Mouse (Mus musculus) cerebellum, adult 9-11 months (tissue): ENCODE measurements around the gene Apoc1.

Experiments used
- DNase-seq: peaks from one replicate; pipeline ENCODE4 v3.0.0; 2022

The Apoc1 gene

DNA sequence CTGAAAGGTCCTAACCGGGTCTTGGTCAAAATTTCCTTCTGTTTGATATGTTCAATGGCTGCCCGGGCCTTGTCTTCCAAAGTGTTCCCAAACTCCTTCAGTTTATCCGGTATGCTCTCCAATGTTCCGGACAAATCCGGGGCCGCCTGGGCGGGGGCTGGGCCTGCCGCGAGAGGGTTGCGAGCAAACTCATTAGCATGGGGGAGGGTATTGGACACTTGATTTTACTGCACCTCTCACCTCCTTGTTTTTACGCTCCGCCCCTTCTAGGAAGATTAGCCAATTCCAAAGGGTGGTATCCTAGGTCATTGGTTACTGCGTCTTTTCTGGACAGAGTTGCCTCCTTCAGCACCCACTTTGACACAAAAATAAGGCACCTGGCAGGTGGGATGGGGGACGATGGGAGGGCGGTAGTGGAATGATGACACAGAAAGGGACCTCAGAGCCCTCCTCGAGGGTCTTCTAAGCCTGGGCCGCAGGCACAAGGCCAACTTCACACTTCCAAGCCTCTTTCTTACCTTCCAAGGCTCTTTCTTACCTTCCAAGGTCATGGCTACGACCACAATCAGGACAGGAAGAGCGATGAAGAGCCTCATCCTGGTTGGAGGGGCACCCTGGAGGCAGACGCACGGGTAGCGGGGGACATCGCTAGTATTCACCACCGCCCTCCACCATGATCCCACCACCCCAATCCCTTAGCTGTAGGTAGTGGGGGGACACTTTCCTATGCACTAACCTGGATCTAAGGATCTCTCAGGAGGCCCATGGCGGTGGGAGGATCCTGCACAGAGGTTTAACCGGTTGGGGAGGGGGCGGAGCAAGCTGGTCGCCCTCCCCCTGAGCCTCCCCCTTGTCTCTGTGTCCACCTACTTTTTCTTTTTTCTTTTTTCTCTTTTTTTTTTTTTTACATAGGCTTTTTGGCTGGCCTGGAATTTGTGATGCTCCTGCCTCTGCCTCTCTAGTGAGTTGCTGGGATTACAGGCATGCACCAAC is at the start of gene Apoc1:
Gene Apoc1 (minus strand): TSS at position 788 of the 993 bp plus-strand sequence.
- no peak for DNase-seq

GRCm38 (mm10) chr7:19741329-19742031 is 49.0 kb upstream of the Apoc1 start:
- DNase-seq, result no peak

DNA sequence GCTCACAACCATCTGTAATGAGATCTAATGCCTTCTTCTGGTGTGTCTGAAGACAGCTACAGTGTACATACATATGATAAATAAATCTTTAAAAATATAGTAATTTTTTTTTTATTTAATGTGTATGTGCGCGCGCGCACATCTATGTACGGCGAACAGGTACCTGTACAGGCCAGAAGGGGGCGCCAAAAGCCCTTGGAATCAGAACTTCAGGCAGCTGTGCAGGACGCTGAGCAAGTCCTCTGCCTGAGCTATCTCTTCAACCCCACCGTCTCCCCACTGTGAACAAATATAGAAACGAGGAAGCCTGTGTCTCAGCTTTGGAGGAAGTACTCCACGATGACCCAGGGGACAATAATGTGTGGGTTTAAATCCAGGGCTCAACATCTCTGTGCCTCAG is 47.8 kb upstream of the Apoc1 start:
- no peak for DNase-seq

- no peak for DNase-seq
Measured at GRCm38 (mm10) chr7:19738771-19739170, 46.3 kb upstream of the Apoc1 start.

DNA sequence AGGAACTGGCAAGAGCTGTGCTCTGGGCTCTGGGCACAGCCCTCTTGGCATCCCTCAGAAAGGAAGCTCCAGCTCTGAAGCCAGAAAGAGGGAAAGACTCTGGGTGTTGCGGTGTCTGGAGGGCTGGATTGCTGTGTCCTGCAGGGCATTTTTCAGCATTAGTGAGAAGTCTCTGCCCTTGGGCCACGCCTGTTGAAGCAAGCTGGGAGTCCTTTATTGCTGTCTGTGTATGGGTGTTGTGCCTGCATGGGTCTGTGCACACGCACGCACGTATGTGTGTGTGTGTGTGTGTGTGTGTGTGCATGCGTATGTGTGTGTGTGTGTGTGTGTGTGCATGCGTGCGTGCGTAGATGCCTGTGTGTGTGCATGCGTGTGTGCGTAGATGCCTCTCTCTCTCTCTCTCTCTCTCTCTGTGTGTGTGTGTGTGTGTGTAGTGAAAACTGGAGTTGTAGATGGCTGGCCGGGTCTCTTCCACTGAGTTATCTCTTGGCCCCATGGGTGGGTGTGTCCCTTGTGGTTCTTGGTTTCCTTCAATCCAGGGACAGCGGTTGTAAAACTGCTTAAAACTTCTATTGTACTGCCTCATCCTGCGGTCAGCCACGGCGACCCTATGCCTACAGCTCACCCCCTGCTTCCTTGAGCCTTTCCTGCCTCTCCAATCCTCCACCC is 44.1 kb upstream of the Apoc1 start:
- DNase-seq, result no peak

DNA sequence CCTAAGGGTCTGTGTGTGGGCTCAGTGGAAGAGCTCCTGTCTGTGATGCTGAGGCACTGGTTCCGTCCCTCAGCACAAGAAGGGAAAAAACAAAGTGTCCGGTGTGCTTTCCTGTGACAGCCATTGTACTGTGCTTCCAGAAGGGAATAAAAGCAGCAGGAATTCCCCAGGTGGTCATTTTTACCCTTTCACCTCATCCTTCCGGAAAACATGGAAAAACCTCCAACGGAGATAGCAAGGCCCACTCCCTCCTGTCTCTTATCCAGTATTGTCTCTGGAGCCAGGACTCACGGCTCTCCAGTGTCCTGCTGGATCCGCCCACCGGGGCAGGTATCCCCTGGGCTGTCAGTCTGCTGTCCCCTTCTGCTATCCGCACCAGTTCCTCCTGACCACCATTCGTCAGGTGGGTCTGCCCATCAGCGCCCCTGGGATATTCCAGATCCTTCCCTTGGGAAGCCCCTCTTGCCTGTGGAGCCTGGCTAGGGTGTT is 41.8 kb upstream of the Apoc1 start:
- DNase-seq, result no peak

GRCm38 (mm10) chr7:19726541-19726940 is 34.1 kb upstream of the Apoc1 start:
- DNase-seq, result no peak

- DNase-seq, result no peak
Measured at GRCm38 (mm10) chr7:19724167-19724566, 31.7 kb upstream of the Apoc1 start.

DNA sequence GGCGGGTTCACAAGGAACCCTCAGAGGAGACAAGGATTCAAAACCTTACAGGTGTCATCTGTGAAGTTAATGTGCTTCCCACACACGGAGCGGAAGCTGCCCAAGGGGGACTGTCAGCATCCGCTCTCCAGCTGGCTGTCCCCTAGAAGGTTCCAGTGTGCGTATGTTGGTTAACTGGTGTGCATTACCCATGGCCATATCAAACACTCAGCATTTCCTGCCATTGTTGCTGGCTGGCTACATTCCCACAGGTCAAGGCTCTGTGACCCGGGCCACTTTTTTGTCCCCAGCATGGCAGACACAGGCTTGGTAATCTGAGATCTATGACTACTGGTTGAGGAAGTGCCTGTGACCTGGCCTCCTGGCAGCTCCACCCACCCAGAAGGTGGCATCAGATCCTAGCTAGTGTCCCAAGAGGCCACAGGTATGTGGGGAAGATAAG is 30.3 kb upstream of the Apoc1 start:
- DNase-seq, result no peak

GRCm38 (mm10) chr7:19719200-19719599 is 26.7 kb upstream of the Apoc1 start:
- peak; percentile 44 for DNase-seq

DNA sequence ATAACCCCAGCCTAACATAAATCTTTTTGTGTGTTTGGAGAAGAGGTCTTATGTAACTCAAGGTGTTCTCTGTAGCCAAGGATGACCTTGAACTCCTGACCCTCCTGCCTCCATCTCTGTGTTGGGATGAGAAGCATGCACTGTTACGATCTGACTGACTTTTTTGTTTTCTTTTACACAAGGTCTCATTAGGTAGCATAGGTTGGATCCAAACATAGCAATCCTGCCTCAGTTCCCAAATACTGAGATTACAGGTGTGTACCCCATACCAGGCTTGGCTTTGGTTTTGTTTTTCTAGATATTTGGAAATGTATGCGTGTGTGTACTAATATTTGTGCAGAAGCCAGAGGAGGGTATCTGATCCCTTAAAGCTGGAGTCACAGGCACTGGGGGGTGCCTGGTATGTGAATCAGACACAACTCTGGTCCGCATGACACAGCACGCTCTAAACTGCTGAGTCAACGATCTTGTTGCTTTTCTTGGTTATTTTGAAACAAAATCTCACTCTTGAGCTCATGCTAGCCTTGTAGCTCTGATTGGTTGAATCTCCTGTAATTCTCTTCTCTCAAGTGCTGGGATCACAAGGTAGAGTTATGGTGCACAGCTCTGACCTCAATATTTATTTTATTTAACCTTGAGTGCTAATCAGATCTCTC is 26.0 kb upstream of the Apoc1 start:
- DNase-seq, result peak; percentile 29

GRCm38 (mm10) chr7:19717346-19717745 is 24.9 kb upstream of the Apoc1 start:
- peak; percentile 65 for DNase-seq

GRCm38 (mm10) chr7:19716822-19717221 is 24.4 kb upstream of the Apoc1 start:
- DNase-seq, result peak; percentile 73

DNA sequence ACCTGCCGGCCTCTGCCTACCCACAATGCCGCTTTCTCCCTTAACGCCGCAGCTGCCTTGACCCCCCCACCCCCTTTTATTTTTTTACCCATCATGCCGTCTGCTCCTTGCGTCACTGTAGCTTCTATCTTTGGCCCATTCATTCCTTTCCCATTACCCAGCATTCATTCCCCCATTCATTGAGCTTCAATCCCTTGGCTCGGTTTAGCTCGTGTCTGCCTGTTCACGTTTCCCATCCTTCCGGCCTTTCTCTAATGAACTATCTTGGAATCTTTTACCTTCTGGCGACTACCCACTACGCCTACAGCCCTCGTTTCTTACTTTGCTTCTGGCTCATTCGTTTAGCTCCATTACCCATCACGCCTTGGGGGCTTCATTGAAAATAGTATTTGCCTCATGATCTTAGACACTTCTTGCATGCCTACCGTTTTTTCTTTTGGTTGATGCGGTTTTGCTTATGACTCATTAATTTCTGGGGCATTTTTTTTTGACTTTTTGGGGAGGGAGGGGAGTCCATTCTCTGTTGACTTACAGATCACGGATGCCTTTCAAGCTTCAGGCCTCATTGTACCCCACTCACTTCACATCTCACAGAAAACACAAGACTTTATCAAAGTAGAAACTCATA is 23.7 kb upstream of the Apoc1 start:
- DNase-seq, result no peak

DNA sequence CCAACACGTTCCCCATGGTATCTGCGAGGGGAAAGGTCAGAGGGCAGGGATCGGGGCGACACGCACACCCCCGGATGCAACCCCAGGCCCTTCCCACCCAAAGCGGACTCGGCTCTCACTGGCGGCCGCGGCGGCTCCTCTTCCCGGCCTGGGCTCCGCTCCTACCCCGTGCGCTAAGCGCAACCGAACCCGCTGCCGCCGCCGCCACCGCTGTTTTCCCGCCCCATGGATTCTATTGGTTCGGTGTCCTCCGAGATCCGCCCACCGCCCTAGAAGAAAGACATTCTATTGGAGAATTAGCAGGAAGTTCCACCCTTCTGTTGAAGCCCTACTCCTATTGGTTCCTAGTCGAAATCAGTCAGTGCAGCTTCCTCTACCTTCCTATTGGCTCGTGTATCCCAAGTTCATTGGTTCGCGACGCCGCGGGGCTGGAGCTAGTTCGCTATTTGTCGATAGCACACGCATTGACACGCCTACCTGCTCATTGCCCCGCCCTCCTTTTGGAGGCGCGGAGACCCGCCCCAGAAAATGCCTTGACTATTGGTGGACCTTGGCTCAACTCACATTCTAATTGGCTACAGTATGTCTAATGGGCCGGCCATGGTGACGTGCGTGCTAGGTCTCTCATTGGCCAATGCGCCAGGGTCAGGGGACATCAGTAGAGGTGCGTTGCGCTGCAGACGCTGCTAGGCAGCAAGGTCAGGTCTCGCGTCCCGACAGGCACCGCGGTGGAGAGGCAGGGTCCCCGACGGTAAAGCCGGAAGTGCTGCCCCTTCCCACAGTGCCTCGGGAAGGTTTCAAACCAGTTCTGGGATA is 23.0 kb upstream of the Apoc1 start, which contains the start of gene Tomm40:
Gene Tomm40 (minus strand): TSS at position 200 of the 816 bp plus-strand sequence.
- DNase-seq, result peak; percentile 100

GRCm38 (mm10) chr7:19714836-19715235 is 22.4 kb upstream of the Apoc1 start:
- no peak for DNase-seq

GRCm38 (mm10) chr7:19713598-19713997 is 21.1 kb upstream of the Apoc1 start:
- no peak for DNase-seq

- DNase-seq, result peak; percentile 62
Measured at GRCm38 (mm10) chr7:19713196-19713595, 20.7 kb upstream of the Apoc1 start.

DNA sequence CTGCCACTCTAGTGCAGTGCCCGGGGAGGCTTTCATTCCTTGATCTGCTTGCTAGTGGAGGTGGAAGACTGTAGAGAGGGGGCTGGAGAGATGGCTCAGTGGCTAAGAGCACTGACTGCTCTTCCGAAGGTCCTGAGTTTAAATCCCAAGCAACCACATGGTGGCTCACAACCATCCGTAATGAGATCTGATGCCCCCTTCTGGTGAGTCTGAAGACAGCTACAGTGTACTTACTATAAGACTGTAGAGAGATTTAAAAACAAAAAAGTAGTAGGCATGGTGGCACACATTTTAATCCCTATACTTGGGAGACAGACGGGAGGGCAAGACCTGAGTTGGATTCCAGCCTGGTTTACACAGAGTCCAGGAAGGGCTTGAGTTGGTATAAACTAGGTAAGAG is 20.0 kb upstream of the Apoc1 start:
- peak; percentile 37 for DNase-seq

GRCm38 (mm10) chr7:19710650-19711049 is 18.2 kb upstream of the Apoc1 start:
- peak; percentile 37 for DNase-seq

GRCm38 (mm10) chr7:19705271-19705670 is 12.8 kb upstream of the Apoc1 start:
- no peak for DNase-seq
